Mouse (Mus musculus) splenic B cell, adult 2 months (primary cell): Measurements from ENCODE around the gene Scn4a.

Experiments used
- DNase-seq: peaks from one replicate; pipeline ENCODE4 v3.0.0-alpha.2; 2011; ENCODE audit warnings: low read depth, low spot score
- H3K27me3 ChIP-seq: 2 replicates; pipeline ENCODE4 v1.6.1; 2012; ENCODE audit warnings: mild to moderate bottlenecking, low read length, moderate library complexity, mixed read lengths; ENCODE audit not compliant: control insufficient read depth, poor library complexity, insufficient read depth, severe bottlenecking
- H3K36me3 ChIP-seq: 2 replicates; pipeline ENCODE4 v1.6.1; 2012; ENCODE audit warnings: mild to moderate bottlenecking, low read length, moderate library complexity, mixed read lengths; ENCODE audit not compliant: control insufficient read depth, poor library complexity, insufficient read depth, severe bottlenecking

The Scn4a gene

GRCm38 (mm10) chr11:106313533-106313932 is 39.6 kb downstream of the Scn4a start:
- peaks cover 27% of the 10 kb centered on the region for H3K36me3 ChIP-seq
- DNase-seq: peak; percentile 60
- no peaks in the 10 kb centered on the region for H3K27me3 ChIP-seq

DNA sequence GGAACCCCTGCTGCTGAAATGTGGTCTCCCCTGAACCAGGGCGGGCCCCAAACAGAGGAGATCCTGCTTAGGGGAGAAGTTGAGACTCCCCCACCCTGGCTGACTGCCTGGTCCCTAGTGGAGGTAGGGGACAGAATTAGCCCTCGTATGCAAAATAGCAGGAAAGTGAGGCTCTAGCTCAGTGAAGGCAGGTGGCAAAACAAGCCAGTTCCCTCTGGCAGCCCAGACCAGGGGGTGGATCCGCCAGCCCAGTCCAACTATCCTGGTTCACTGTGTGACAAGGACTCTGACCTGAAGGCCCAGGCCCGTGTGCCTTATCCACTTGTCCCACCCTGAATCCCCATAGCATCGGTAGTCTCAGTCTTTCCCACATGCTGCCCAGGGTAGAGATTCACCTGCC is 43.0 kb downstream of the Scn4a start:
- Histone ChIP-seq H3K27me3 (no peaks in the 10 kb centered on the region), H3K36me3 (peaks cover 27% of the 10 kb centered on the region)
- peak; percentile 78 for DNase-seq

- DNase-seq: peak; percentile 88
- H3K36me3 ChIP-seq: peaks cover 23% of the 10 kb centered on the region
Observed at GRCm38 (mm10) chr11:106308162-106308561, 44.9 kb downstream of the Scn4a start.

GRCm38 (mm10) chr11:106307432-106307831 is 45.7 kb downstream of the Scn4a start:
- DNase-seq: no peak
- Histone ChIP-seq H3K27me3 (no peaks in the 10 kb centered on the region), H3K36me3 (peaks cover 16% of the 10 kb centered on the region)

More at GRCm38 (mm10) chr11:106308162-106308561, 44.9 kb downstream of the Scn4a start:
- no peaks in the 10 kb centered on the region for H3K27me3 ChIP-seq

- Histone ChIP-seq H3K27me3 (no peaks in the 10 kb centered on the region), H3K36me3 (peaks cover 9% of the 10 kb centered on the region)
- peak; percentile 33 for DNase-seq
Observed at GRCm38 (mm10) chr11:106306758-106307157, 46.3 kb downstream of the Scn4a start.

- H3K27me3 ChIP-seq: no peaks in the 10 kb centered on the region
- DNase-seq: no peak
- H3K36me3 ChIP-seq: peaks cover 2% of the 10 kb centered on the region
Observed at GRCm38 (mm10) chr11:106306065-106306385, 47.1 kb downstream of the Scn4a start.

- Histone ChIP-seq H3K36me3 (no peaks in the 10 kb centered on the region; the same call in 1 of the 2 replicates), H3K27me3 (no peaks in the 10 kb centered on the region)
- DNase-seq: peak; percentile 87
Observed at GRCm38 (mm10) chr11:106305348-106306064, 47.6 kb downstream of the Scn4a start.

DNA sequence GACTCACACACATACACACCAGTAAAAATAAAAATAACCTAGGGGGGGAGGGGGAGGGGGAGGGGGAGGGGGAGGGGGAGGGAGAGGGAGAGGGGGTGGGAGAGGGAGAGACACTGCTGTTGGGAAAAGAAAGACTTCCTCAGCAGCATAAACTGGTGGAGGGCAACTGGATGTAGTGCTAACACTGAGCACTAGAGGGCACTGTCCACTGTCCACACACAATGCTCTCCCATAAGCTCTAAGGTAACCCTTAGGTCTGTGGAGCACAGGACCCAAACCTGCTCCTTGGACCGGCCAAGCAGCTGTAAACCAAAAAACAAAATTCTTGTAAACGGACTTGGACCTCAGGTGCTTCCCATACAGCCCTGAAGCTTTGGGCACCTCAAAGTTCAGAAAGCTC is 50.5 kb downstream of the Scn4a start:
- Histone ChIP-seq H3K27me3 (no peaks in the 10 kb centered on the region), H3K36me3 (no peaks in the 10 kb centered on the region)
- peak; percentile 92 for DNase-seq

DNA sequence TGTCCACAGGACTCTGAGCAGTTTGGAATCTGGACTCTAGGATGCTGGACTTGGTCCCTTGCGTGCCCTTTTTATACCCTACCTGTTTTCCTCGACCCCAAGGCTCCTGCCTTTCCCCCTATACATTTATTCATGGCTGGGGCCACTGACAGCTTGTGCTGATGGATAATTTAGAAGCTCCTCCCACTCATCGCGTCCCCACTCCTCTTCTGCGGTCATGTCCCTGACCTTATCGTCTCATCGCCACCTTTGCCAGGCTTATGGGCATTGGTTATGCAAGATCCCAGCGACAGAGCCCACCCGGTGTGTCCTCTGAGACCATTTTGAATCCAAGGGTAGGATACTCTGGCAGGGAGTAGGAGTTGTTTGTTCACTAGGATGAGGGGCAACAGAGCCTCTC is 51.3 kb downstream of the Scn4a start, which contains the start of gene Gh:
Gh (minus strand) TSS at position 101 of the 400 bp plus-strand sequence.
- Histone ChIP-seq H3K36me3 (no peaks in the 10 kb centered on the region), H3K27me3 (no peaks in the 10 kb centered on the region)
- no peak for DNase-seq

- Histone ChIP-seq H3K27me3 (no peaks in the 10 kb centered on the region), H3K36me3 (no peaks in the 10 kb centered on the region)
- DNase-seq: no peak
Observed at GRCm38 (mm10) chr11:106291861-106292260, 61.2 kb downstream of the Scn4a start.

DNA sequence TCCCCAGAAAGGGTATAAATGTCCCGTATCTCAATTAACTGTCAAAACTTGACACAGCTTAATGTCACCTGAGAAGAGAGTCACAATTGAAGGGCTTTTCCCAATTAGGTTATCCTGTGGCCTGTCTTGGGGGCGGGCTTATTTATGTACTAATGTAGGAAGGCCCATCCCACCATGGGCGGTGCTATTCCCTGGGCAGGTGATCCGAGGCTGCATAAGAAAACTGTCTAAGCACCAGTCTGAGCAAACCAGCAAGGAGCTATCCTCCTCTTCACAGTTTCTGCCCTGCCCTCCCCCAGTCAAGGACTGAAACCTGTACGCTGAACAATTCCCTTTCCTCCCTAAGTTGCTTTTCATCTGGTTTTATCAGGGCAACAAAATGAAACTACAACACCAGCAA is 62.7 kb downstream of the Scn4a start:
- DNase-seq: no peak
- H3K27me3 ChIP-seq: no peaks in the 10 kb centered on the region
- no peaks in the 10 kb centered on the region for H3K36me3 ChIP-seq

DNA sequence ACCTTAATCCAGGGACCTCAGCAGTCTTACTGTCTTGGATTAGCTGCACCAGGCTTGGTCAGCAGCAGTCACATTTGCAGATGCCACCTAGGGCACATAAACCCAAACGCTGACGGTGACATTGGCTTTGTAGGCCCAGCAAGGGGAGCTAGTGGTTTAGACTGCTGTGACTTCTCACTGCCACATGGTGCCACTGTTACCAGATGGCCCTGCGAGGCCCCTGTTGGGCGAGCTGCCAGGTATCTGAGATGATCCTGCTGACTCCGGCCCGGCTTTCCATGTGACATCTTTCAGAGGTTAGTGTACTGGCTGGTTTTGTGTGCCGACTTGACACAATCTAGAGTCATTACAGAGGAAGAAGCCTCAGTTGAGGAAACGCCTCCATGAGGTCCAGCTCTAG is 63.7 kb downstream of the Scn4a start:
- peak; percentile 63 for DNase-seq
- H3K27me3 ChIP-seq: no peaks in the 10 kb centered on the region

DNA sequence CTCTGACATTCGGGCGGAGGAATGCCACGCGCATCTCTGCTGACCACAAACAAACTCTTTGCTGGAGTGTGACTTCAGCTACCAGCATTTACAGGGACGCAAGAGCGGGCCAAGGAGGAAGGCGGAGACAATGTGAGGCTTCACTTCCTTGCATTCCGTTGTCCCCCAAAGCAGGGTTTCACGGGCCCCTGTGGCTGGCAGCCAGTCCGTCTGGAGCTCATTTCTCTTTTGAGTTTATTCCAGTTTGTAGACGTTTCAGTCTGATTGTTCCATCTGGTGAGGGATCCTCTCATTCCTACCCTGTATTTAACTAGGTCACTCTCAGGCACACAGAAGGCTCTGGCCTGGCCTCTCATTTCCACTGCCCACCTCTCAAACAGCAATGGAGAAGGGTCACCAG is 66.1 kb downstream of the Scn4a start:
- no peaks in the 10 kb centered on the region for H3K27me3 ChIP-seq
- no peaks in the 10 kb centered on the region for H3K36me3 ChIP-seq
- no peak for DNase-seq

More for the DNA sequence above, 63.7 kb downstream of the Scn4a start:
- no peaks in the 10 kb centered on the region for H3K36me3 ChIP-seq

- Histone ChIP-seq H3K27me3 (no peaks in the 10 kb centered on the region), H3K36me3 (no peaks in the 10 kb centered on the region)
- no peak for DNase-seq
Observed at GRCm38 (mm10) chr11:106286206-106286605, 66.9 kb downstream of the Scn4a start.

DNA sequence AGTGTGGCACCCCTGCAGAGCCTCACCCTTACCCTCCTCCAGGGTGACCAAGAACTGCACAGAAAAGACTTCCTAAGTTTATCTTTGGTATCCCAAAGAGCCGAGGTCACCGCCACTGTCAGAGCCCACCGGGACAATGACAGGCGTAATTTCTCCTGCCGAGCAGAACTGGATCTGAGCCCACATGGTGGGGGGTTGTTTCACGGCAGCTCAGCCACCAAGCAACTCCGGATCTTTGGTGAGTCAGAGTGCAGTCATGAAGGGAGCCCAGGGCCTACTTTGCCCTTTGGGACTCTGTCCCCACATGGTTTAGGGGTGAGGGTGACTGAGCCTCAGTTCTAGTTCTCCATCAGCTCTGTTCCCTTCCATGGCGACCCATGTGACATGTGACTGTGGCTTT is 69.0 kb downstream of the Scn4a start:
- Histone ChIP-seq H3K27me3 (no peaks in the 10 kb centered on the region), H3K36me3 (no peaks in the 10 kb centered on the region)
- DNase-seq: no peak

- no peaks in the 10 kb centered on the region for H3K36me3 ChIP-seq
- H3K27me3 ChIP-seq: no peaks in the 10 kb centered on the region
- no peak for DNase-seq
Observed at GRCm38 (mm10) chr11:106283371-106283770, 69.7 kb downstream of the Scn4a start.
